Mouse (Mus musculus) forebrain, postnatal 0 days (tissue): ENCODE measurements at regions not wholly inside any gene's neighbourhood (a gene's known extent, or its start where the extent isn't known, plus 50 kb on each side); places are given as distances from the start of the nearest gene placed in this dataset.

Source experiments
- ATAC-seq: fragments of 200-750 bp; cut with Nextera tagmentation; 2 replicates; pipeline ENCODE4 v1.8.0; 2017; ENCODE audit warnings: mild to moderate bottlenecking, moderate library complexity
- DNase-seq: peaks from one replicate; pipeline ENCODE4 v3.0.0-alpha.2; 2015
- H3K27ac ChIP-seq: fragments of 300-500 bp; sonication (generic); 2 replicates; pipeline ENCODE4 v1.5.1; 2014; ENCODE audit warnings: low read depth, mild to moderate bottlenecking, antibody characterized with exemption, low read length, moderate library complexity, mixed read lengths
- H3K27me3 ChIP-seq: fragments of 300-500 bp; sonication (generic); 2 replicates; pipeline ENCODE4 v1.6.1; 2014; ENCODE audit warnings: mild to moderate bottlenecking, low read length, mixed read lengths; ENCODE audit not compliant: insufficient read depth
- H3K36me3 ChIP-seq: fragments of 300-500 bp; sonication (generic); 2 replicates; pipeline ENCODE4 v1.6.1; 2014; ENCODE audit warnings: mild to moderate bottlenecking, moderate library complexity; ENCODE audit not compliant: insufficient read depth
- H3K4me1 ChIP-seq: fragments of 300-500 bp; sonication (generic); 2 replicates; pipeline ENCODE4 v1.6.1; 2014; ENCODE audit warnings: antibody characterized with exemption; ENCODE audit not compliant: insufficient read depth
- H3K4me2 ChIP-seq: fragments of 300-500 bp; sonication (generic); 2 replicates; pipeline ENCODE4 v1.6.1; 2014; ENCODE audit warnings: low read depth, mild to moderate bottlenecking, moderate library complexity
- H3K4me3 ChIP-seq: fragments of 300-500 bp; sonication (generic); 2 replicates; pipeline ENCODE4 v1.5.1; 2014; ENCODE audit warnings: low read depth, low read length, mixed read lengths
- H3K9ac ChIP-seq: fragments of 300-500 bp; sonication (generic); 2 replicates; pipeline ENCODE4 v1.6.1; 2014; ENCODE audit warnings: mild to moderate bottlenecking
- H3K9me3 ChIP-seq: fragments of 300-500 bp; sonication (generic); 2 replicates; pipeline ENCODE4 v1.6.1; 2016; ENCODE audit warnings: low read length
- CTCF ChIP-seq: sonication (generic); IDR thresholded peaks from 2 replicates; pipeline ENCODE4 v1.5.1; 2016; ENCODE audit warnings: antibody characterized with exemption, control low read depth, low read depth
- WGBS: fragments of 180-500 bp; shearing (Covaris S2); extraction: QIAGEN DNeasy Blood & Tissue Kit; methylation state at CpG from one replicate; pipeline ENCODE4 v1.1.7; 2014; 5-methylcytosine and 5-hydroxymethylcytosine counted together

GRCm38 (mm10) chr17:27349911-27350310 is 145.6 kb upstream of the Lemd2 start:
- Histone ChIP-seq H3K9me3 (no peaks in the 10 kb centered on the region), H3K4me2 (no peak overlapping the region), H3K4me1 (no peaks in the 10 kb centered on the region), H3K36me3 (no peaks in the 10 kb centered on the region), H3K27me3 (no peaks in the 10 kb centered on the region), H3K4me3 (no peak overlapping the region), H3K9ac (no peak overlapping the region), H3K27ac (no peak overlapping the region)
- DNase-seq: no peak
- TF ChIP-seq CTCF: no peak
- no peak for ATAC-seq
- 94% methylated on average over 9 of the region's 9 CpGs for WGBS

- WGBS: 84% methylated on average over 4 of the region's 4 CpGs
- Histone ChIP-seq H3K9ac (no peak overlapping the region), H3K27ac (no peak overlapping the region), H3K4me2 (no peak overlapping the region), H3K4me1 (no peaks in the 10 kb centered on the region), H3K36me3 (no peaks in the 10 kb centered on the region), H3K9me3 (no peaks in the 10 kb centered on the region), H3K27me3 (no peaks in the 10 kb centered on the region), H3K4me3 (no peak overlapping the region)
- ATAC-seq (no peak), DNase-seq (no peak)
- no peak for TF ChIP-seq CTCF
Observed at GRCm38 (mm10) chr17:27349432-27349831, 145.2 kb upstream of the Lemd2 start.

- Histone ChIP-seq H3K4me1 (no peaks in the 10 kb centered on the region), H3K9me3 (no peaks in the 10 kb centered on the region), H3K4me2 (no peak overlapping the region), H3K27me3 (no peaks in the 10 kb centered on the region), H3K36me3 (no peaks in the 10 kb centered on the region), H3K9ac (no peak overlapping the region), H3K27ac (no peak overlapping the region), H3K4me3 (no peak overlapping the region)
- TF ChIP-seq CTCF: no peak
- WGBS: 51% methylated on average over 14 of the region's 14 CpGs
- ATAC-seq (no peak), DNase-seq (no peak)
Observed at GRCm38 (mm10) chr17:27341952-27342890, 138.0 kb upstream of the Lemd2 start.

GRCm38 (mm10) chr17:27339823-27340222 is 135.6 kb upstream of the Lemd2 start:
- ATAC-seq (no peak), DNase-seq (no peak)
- Histone ChIP-seq H3K4me2 (no peak overlapping the region), H3K27ac (no peak overlapping the region), H3K27me3 (no peaks in the 10 kb centered on the region), H3K4me1 (no peaks in the 10 kb centered on the region), H3K9me3 (no peaks in the 10 kb centered on the region), H3K36me3 (no peaks in the 10 kb centered on the region), H3K4me3 (no peak overlapping the region), H3K9ac (no peak overlapping the region)
- WGBS: 61% methylated on average over 3 of the region's 3 CpGs
- TF ChIP-seq CTCF: no peak

GRCm38 (mm10) chr17:27339261-27339660 is 135.0 kb upstream of the Lemd2 start:
- Histone ChIP-seq H3K9me3 (no peaks in the 10 kb centered on the region), H3K4me2 (no peak overlapping the region), H3K27me3 (no peaks in the 10 kb centered on the region), H3K9ac (no peak overlapping the region), H3K27ac (no peak overlapping the region), H3K4me3 (no peak overlapping the region), H3K36me3 (no peaks in the 10 kb centered on the region), H3K4me1 (no peaks in the 10 kb centered on the region)
- DNase-seq (no peak), ATAC-seq (no peak)
- no peak for TF ChIP-seq CTCF
- WGBS: 24% methylated on average over 2 of the region's 2 CpGs

GRCm38 (mm10) chr17:27335621-27336020 is 131.4 kb upstream of the Lemd2 start:
- 62% methylated on average over 4 of the region's 4 CpGs for WGBS
- H3K27ac ChIP-seq: no peak overlapping the region
- no peaks in the 10 kb centered on the region for H3K9me3 ChIP-seq
- H3K9ac ChIP-seq: no peak overlapping the region
- H3K4me3 ChIP-seq: no peak overlapping the region
- DNase-seq (no peak), ATAC-seq (no peak)
- no peaks in the 10 kb centered on the region for H3K36me3 ChIP-seq
- no peak for TF ChIP-seq CTCF
- H3K4me1 ChIP-seq: no peaks in the 10 kb centered on the region
- no peak overlapping the region for H3K4me2 ChIP-seq
- H3K27me3 ChIP-seq: no peaks in the 10 kb centered on the region

DNA sequence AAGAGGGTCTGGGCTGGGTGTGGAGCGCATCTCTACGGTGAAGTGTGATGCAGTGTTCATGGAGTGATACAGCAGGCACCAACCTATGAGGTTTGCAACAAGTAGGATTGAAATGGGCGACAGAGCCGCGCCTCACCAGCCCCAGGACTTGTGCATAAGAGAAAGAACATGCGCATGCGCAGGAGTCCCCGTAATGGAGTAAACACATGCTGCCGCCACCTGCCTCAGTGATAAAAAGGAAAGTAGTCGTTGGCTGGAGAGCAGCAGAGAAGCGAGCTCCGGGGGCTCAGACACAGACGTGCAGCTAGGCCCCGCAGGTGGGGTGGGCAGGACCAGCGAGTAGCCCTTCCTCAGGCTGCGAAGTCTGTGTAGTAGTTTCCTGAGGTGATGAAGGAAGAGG is 129.3 kb upstream of the Lemd2 start:
- H3K36me3 ChIP-seq: no peaks in the 10 kb centered on the region
- no peaks in the 10 kb centered on the region for H3K4me1 ChIP-seq
- H3K27me3 ChIP-seq: no peaks in the 10 kb centered on the region
- no peak overlapping the region for H3K9ac ChIP-seq
- H3K27ac ChIP-seq: no peak overlapping the region
- DNase-seq: no peak
- H3K4me2 ChIP-seq: no peak overlapping the region
- H3K4me3 ChIP-seq: no peak overlapping the region
- no peak for ATAC-seq
- 82% methylated on average over 16 of the region's 16 CpGs for WGBS
- no peaks in the 10 kb centered on the region for H3K9me3 ChIP-seq
- TF ChIP-seq CTCF: no peak
